Mouse (Mus musculus): ENCODE measurements at regions not wholly inside any gene's neighbourhood (a gene's known extent, or its start where the extent isn't known, plus 50 kb on each side); places are given as distances from the start of the nearest gene placed in this dataset.

GRCm38 (mm10) chr6:139186431-139186830 lies 315.3 kb downstream of the Rergl start:
- Histone ChIP-seq H3K4me2 (replicated peaks; ENCODE audit: low read depth) (no peak overlapping the region), H3K9me3 (ENCODE audit: control insufficient read depth) (no peaks in the 10 kb centered on the region), H3K9ac (ENCODE audit: low read depth, low read length) (no peak overlapping the region), H3K4me1 (replicated peaks; ENCODE audit: control insufficient read depth, insufficient read depth, low read length) (no peaks in the 10 kb centered on the region), H3K36me3 (ENCODE audit: control insufficient read depth, insufficient read depth) (no peaks in the 10 kb centered on the region), H3K27ac (ENCODE audit: low read depth, low read length) (no peak overlapping the region), H3K4me3 (ENCODE audit: low read depth, low read length) (no peak overlapping the region), H3K27me3 (replicated peaks; ENCODE audit: control insufficient read depth, insufficient read depth, low read length) (no peaks in the 10 kb centered on the region)
- 60% methylated on average over 8 of the region's 8 CpGs for WGBS
- TF ChIP-seq CTCF (IDR thresholded peaks at IDR 0.05; ENCODE audit: low read depth) = no peak
- ATAC-seq = peak; percentile 74

- Histone ChIP-seq H3K9ac (ENCODE audit: low read depth, low read length) (no peak overlapping the region), H3K4me3 (ENCODE audit: low read depth, low read length) (no peak overlapping the region), H3K27me3 (replicated peaks; ENCODE audit: control insufficient read depth, insufficient read depth, low read length) (no peaks in the 10 kb centered on the region), H3K27ac (ENCODE audit: low read depth, low read length) (no peak overlapping the region), H3K4me1 (replicated peaks; ENCODE audit: control insufficient read depth, insufficient read depth, low read length) (no peaks in the 10 kb centered on the region), H3K36me3 (ENCODE audit: control insufficient read depth, insufficient read depth) (no peaks in the 10 kb centered on the region), H3K9me3 (ENCODE audit: control insufficient read depth) (no peaks in the 10 kb centered on the region), H3K4me2 (replicated peaks; ENCODE audit: low read depth) (no peak overlapping the region)
- WGBS = 88% methylated on average over 6 of the region's 6 CpGs
- no peak for ATAC-seq
- no peak for TF ChIP-seq CTCF (IDR thresholded peaks at IDR 0.05; ENCODE audit: low read depth)
These were observed 341.4 kb downstream of the Rergl start for GRCm38 (mm10) chr6:139160352-139160751.

- no peak overlapping the region for H3K9ac ChIP-seq (ENCODE audit: low read depth, low read length)
- no peak overlapping the region for H3K27ac ChIP-seq (ENCODE audit: low read depth, low read length)
- no peak overlapping the region for H3K4me3 ChIP-seq (ENCODE audit: low read depth, low read length)
- 68% methylated on average over 4 of the region's 4 CpGs for WGBS
- no peak for TF ChIP-seq CTCF (IDR thresholded peaks at IDR 0.05; ENCODE audit: low read depth)
- H3K9me3 ChIP-seq (ENCODE audit: control insufficient read depth) = no peaks in the 10 kb centered on the region
- no peaks in the 10 kb centered on the region for H3K4me1 ChIP-seq (replicated peaks; ENCODE audit: control insufficient read depth, insufficient read depth, low read length)
- H3K4me2 ChIP-seq (replicated peaks; ENCODE audit: low read depth) = no peak overlapping the region
- no peak for ATAC-seq
- H3K27me3 ChIP-seq (replicated peaks; ENCODE audit: control insufficient read depth, insufficient read depth, low read length) = no peaks in the 10 kb centered on the region
- H3K36me3 ChIP-seq (ENCODE audit: control insufficient read depth, insufficient read depth) = no peaks in the 10 kb centered on the region
These were observed 342.0 kb downstream of the Rergl start for GRCm38 (mm10) chr6:139159741-139160140.

- H3K9me3 ChIP-seq (ENCODE audit: control insufficient read depth) = no peaks in the 10 kb centered on the region
- WGBS = 83% methylated on average over 1 of the region's 1 CpGs
- no peak for TF ChIP-seq CTCF (IDR thresholded peaks at IDR 0.05; ENCODE audit: low read depth)
These were observed 347.0 kb downstream of the Rergl start for GRCm38 (mm10) chr6:139154802-139155201.

GRCm38 (mm10) chr6:139135693-139136092 lies 366.1 kb downstream of the Rergl start:
- Histone ChIP-seq H3K4me1 (replicated peaks; ENCODE audit: control insufficient read depth, insufficient read depth, low read length) (no peaks in the 10 kb centered on the region), H3K36me3 (ENCODE audit: control insufficient read depth, insufficient read depth) (no peaks in the 10 kb centered on the region), H3K27me3 (replicated peaks; ENCODE audit: control insufficient read depth, insufficient read depth, low read length) (no peaks in the 10 kb centered on the region), H3K9me3 (ENCODE audit: control insufficient read depth) (no peaks in the 10 kb centered on the region), H3K4me3 (ENCODE audit: low read depth, low read length) (no peak overlapping the region), H3K4me2 (replicated peaks; ENCODE audit: low read depth) (no peak overlapping the region), H3K9ac (ENCODE audit: low read depth, low read length) (no peak overlapping the region), H3K27ac (ENCODE audit: low read depth, low read length) (no peak overlapping the region)
- TF ChIP-seq CTCF (IDR thresholded peaks at IDR 0.05; ENCODE audit: low read depth) = no peak
- no peak for ATAC-seq
- 92% methylated on average over 6 of the region's 6 CpGs for WGBS

More at GRCm38 (mm10) chr6:139154802-139155201, 347.0 kb downstream of the Rergl start:
- Histone ChIP-seq H3K4me3 (ENCODE audit: low read depth, low read length) (no peak overlapping the region), H3K4me1 (replicated peaks; ENCODE audit: control insufficient read depth, insufficient read depth, low read length) (no peaks in the 10 kb centered on the region), H3K27me3 (replicated peaks; ENCODE audit: control insufficient read depth, insufficient read depth, low read length) (no peaks in the 10 kb centered on the region), H3K9ac (ENCODE audit: low read depth, low read length) (no peak overlapping the region), H3K4me2 (replicated peaks; ENCODE audit: low read depth) (no peak overlapping the region), H3K27ac (ENCODE audit: low read depth, low read length) (no peak overlapping the region), H3K36me3 (ENCODE audit: control insufficient read depth, insufficient read depth) (no peaks in the 10 kb centered on the region)
- ATAC-seq = no peak

GRCm38 (mm10) chr6:139132083-139132679 lies 369.6 kb downstream of the Rergl start:
- Histone ChIP-seq H3K9me3 (ENCODE audit: control insufficient read depth) (no peaks in the 10 kb centered on the region), H3K4me1 (replicated peaks; ENCODE audit: control insufficient read depth, insufficient read depth, low read length) (no peaks in the 10 kb centered on the region), H3K36me3 (ENCODE audit: control insufficient read depth, insufficient read depth) (no peaks in the 10 kb centered on the region), H3K27me3 (replicated peaks; ENCODE audit: control insufficient read depth, insufficient read depth, low read length) (no peaks in the 10 kb centered on the region), H3K4me2 (replicated peaks; ENCODE audit: low read depth) (no peak overlapping the region), H3K27ac (ENCODE audit: low read depth, low read length) (no peak overlapping the region), H3K9ac (ENCODE audit: low read depth, low read length) (no peak overlapping the region), H3K4me3 (ENCODE audit: low read depth, low read length) (no peak overlapping the region)
- ATAC-seq = no peak
- no peak for TF ChIP-seq CTCF (IDR thresholded peaks at IDR 0.05; ENCODE audit: low read depth)
- WGBS = 87% methylated on average over 15 of the region's 15 CpGs

GRCm38 (mm10) chr6:139108263-139108662 lies 393.5 kb downstream of the Rergl start:
- Histone ChIP-seq H3K4me3 (ENCODE audit: low read depth, low read length) (no peak overlapping the region), H3K9ac (ENCODE audit: low read depth, low read length) (no peak overlapping the region), H3K4me1 (replicated peaks; ENCODE audit: control insufficient read depth, insufficient read depth, low read length) (no peaks in the 10 kb centered on the region), H3K36me3 (ENCODE audit: control insufficient read depth, insufficient read depth) (no peaks in the 10 kb centered on the region), H3K9me3 (ENCODE audit: control insufficient read depth) (no peaks in the 10 kb centered on the region), H3K27me3 (replicated peaks; ENCODE audit: control insufficient read depth, insufficient read depth, low read length) (no peaks in the 10 kb centered on the region), H3K27ac (ENCODE audit: low read depth, low read length) (no peak overlapping the region), H3K4me2 (replicated peaks; ENCODE audit: low read depth) (no peak overlapping the region)
- ATAC-seq = no peak
- WGBS = 62% methylated on average over 6 of the region's 6 CpGs
- no peak for TF ChIP-seq CTCF (IDR thresholded peaks at IDR 0.05; ENCODE audit: low read depth)
